Mouse (Mus musculus): ENCODE results near the gene 2310007B03Rik.

DNA sequence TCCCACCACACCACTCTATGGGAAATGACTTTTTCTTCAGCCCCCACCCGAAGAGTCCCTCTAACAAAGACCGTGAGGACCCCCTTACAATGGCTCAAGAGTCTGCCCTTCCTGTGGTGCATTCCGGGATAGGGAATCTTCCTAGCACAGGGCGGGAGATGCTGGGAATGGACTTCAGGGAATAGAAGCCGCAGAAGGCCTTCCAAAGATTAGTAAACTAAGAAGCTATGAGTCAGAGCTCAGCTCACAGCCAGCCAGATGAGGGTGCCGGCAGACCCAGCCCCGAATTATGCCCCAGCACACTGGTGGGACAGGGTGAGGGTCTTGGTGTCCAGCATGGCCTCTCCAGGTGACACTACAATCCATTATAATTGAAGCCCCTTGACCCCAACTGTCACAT, 21.5 kb upstream of the 2310007B03Rik start:
- TF ChIP-seq EP300 (IDR thresholded peaks at IDR 0.05) (no peak), CTCF (IDR thresholded peaks at IDR 0.05) (no peak)
